ENCODE assay signal across 7 mouse cellular contexts in genomic region chrX:150459411-150459927, GRCm38 (mm10). TPM values are rescaled to one million over a fixed set of nuclear protein-coding genes. Genes with fewer than 3 reads are reported as not detected.
DNase-seq lines count a peak whose midpoint lies in the region; ATAC-seq and TF ChIP-seq lines count a peak whose summit lies in the region.

No protein-coding gene starts in this region.

- H3K4me2 ChIP-seq in heart, embryonic 16.5 days (ENCODE audit: low read depth, low read length) = peak overlapping the region; percentile 59

- no peaks in the 10 kb centered on the region for H3K36me3 ChIP-seq in heart, embryonic 16.5 days (ENCODE audit: control insufficient read depth, insufficient read depth)
- H3K36me3 ChIP-seq in midbrain, embryonic 10.5 days = no peaks in the 10 kb centered on the region

- no peaks in the 10 kb centered on the region for H3K9me3 ChIP-seq in heart, embryonic 16.5 days (replicated peaks; ENCODE audit: control insufficient read depth, low read length)
- no peaks in the 10 kb centered on the region for H3K9me3 ChIP-seq in midbrain, embryonic 10.5 days (replicated peaks)

- 11% methylated on average over 8 of the region's 8 CpGs for WGBS in cerebellum, adult 2 months
- 48% methylated on average over 8 of the region's 8 CpGs for WGBS in heart, embryonic 16.5 days
- WGBS in midbrain, embryonic 10.5 days = 46% methylated on average over 8 of the region's 8 CpGs

- peak overlapping the region; percentile 69 for H3K9ac ChIP-seq in heart, embryonic 16.5 days (ENCODE audit: low read length)

- TF ChIP-seq CTCF in cerebellum, adult 2 months (IDR thresholded peaks at IDR 0.05; ENCODE audit: borderline replicate concordance, insufficient read depth, low read depth, low read length) = no peak

- H3K4me3 ChIP-seq in cerebellum, adult 2 months (replicated peaks; ENCODE audit: insufficient read depth, low read depth, low read length) = peak overlapping the region; percentile 57
- peak overlapping the region; percentile 62 for H3K4me3 ChIP-seq in heart, embryonic 16.5 days (ENCODE audit: low read length)
- H3K4me3 ChIP-seq in midbrain, embryonic 10.5 days = peak overlapping the region; percentile 50

- DNase-seq in urinary bladder, postnatal 25 days (ENCODE audit: low spot score) = peak; percentile 8
- DNase-seq in urinary bladder, postnatal 4 days (ENCODE audit: low spot score in 2 of 2) = no peak
- DNase-seq in cerebellum, adult 2 months = peak; percentile 37 to 47
- DNase-seq in kidney, postnatal 25 days = peak; percentile 43
- DNase-seq in midbrain, embryonic 10.5 days (ENCODE audit: low spot score) = no peak

- TF ChIP-seq POLR2A in cerebellum, adult 2 months (IDR thresholded peaks at IDR 0.05; ENCODE audit: borderline replicate concordance, insufficient read depth, low read length) = no peak

- no peaks in the 10 kb centered on the region for H3K27me3 ChIP-seq in cerebellum, adult 2 months (ENCODE audit: control insufficient read depth, insufficient read depth, low read length)
- H3K27me3 ChIP-seq in heart, embryonic 16.5 days (ENCODE audit: control insufficient read depth, insufficient read depth, low read length) = no peaks in the 10 kb centered on the region
- H3K27me3 ChIP-seq in midbrain, embryonic 10.5 days (ENCODE audit: low read depth, poor library complexity, severe bottlenecking) = no peaks in the 10 kb centered on the region

- H3K4me1 ChIP-seq in cerebellum, adult 2 months (ENCODE audit: control insufficient read depth, insufficient read depth, low read length) = peaks cover 2% of the 10 kb centered on the region; the same call in 1 of the 2 replicates
- peaks cover 2% of the 10 kb centered on the region; the same call in 1 of the 2 replicates for H3K4me1 ChIP-seq in heart, embryonic 16.5 days (ENCODE audit: control insufficient read depth, insufficient read depth, low read length)
- H3K4me1 ChIP-seq in midbrain, embryonic 10.5 days = peaks cover 7% of the 10 kb centered on the region; the same call in 1 of the 2 replicates

- no peak overlapping the region for H3K27ac ChIP-seq in cerebellum, adult 2 months (ENCODE audit: insufficient read depth, low read length)
- peak overlapping the region; percentile 67; the same call in 1 of the 2 replicates for H3K27ac ChIP-seq in heart, embryonic 16.5 days (ENCODE audit: low read length)
- peak overlapping the region; percentile 82 for H3K27ac ChIP-seq in midbrain, embryonic 10.5 days (replicated peaks)

- ATAC-seq in heart, embryonic 16.5 days (replicated peaks; ENCODE audit: extremely low read depth, insufficient read depth, low FRiP score) = no peak
- ATAC-seq in monocyte, adult 5-6 weeks (replicated peaks; ENCODE audit: insufficient number of reproducible peaks, low FRiP score, low TSS enrichment, poor library complexity, severe bottlenecking) = no peak

RNA-seq across cellular contexts. Expression of gene Tmem29, which starts 0.5 kb away (rescaled TPM):
- polyA plus RNA-seq in cerebellum, adult 2 months (2012; rRNA removed) = 29.6 and 34.2 TPM in 2 replicates
- polyA plus RNA-seq in heart, embryonic 16.5 days (2015; fragmentation: Nextera tagmentation; extraction: Ambion mirVana) = 13.1 and 14.6 TPM in 2 replicates
- polyA plus RNA-seq in midbrain, embryonic 10.5 days (2016; fragmentation: Nextera tagmentation; extraction: Ambion mirVana) = 41.5 and 42.2 TPM in 2 replicates
- total RNA-seq in monocyte, adult 5-6 weeks (2017) = 7.5 to 13.7 TPM (median 10.1 TPM) in 3 replicates

Comparison
In these comparisons a context has a peak if more than half of its experiments do, and no peak if none do; other contexts are left out.
1. DNase-seq: peak in urinary bladder, postnatal 25 days (single experiment), cerebellum, adult 2 months (2 of 2) and kidney, postnatal 25 days (2 of 2); none in urinary bladder, postnatal 4 days (0 of 2) and midbrain, embryonic 10.5 days (single experiment).
2. Peak in every context shown above with its lines, with median percentiles within 50 percentile points of each other: H3K4me3 ChIP-seq.